Mouse (Mus musculus) erythroblast, adult 5-6 weeks (primary cell): ENCODE results near the gene Hspa12a. TPM values are rescaled to one million over a fixed set of nuclear protein-coding genes. Genes with fewer than 3 reads are reported as not detected.
A peak's percentile ranks its signal among the peaks of the same experiment; 100 is the strongest.
"Not testable (repeated sequence)": the region's sequence is repeated elsewhere in the genome, so short reads cannot be mapped to it uniquely, and the experiment has no call there.

Experiments used
- ATAC-seq: replicated peaks from 2 replicates; pipeline ENCODE4 v1.8.0; 2016; ENCODE audit warnings: moderate number of reproducible peaks, mild to moderate bottlenecking, moderate TSS enrichment, inconsistent platforms; ENCODE audit not compliant: poor library complexity, low FRiP score, severe bottlenecking
- total RNA-seq, 2 experiments: library from RNA; stranded (forward) in 1 of 2; stranded (reverse) in 1 of 2; fragments of 150-400 nt in 1 of 2; fragments of 200-764, 138-1000 nt in 1 of 2; gene quantifications; 2 replicates each; pipeline versions ENCODE4 v1.2.3 to v1.2.4; 2015 to 2017; ENCODE audit warnings: low replicate concordance in 2 of 2

Gene Hspa12a
- total RNA-seq, 2 experiments from 2014 or later = not detected

DNA sequence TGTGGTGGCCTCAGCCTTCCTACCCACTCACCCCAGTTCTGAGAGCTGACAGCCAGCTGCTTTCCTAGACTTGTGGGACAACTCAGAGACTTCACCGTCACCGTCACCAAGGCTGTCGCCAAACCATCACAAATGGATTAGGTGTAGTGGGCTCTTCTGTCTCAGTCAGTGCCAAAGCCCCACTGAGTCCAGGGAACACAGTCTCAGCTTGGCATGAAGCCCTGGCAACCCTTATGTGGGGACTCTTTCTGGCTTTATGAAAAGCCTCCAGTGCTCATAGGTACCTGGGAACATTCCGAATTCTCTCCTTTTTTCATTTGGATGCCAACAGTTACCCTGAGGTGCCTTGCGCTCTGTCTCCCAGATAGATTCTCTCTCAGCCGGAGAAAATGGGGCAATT lies 30.2 kb downstream of the Hspa12a start:
- ATAC-seq = no peak

DNA sequence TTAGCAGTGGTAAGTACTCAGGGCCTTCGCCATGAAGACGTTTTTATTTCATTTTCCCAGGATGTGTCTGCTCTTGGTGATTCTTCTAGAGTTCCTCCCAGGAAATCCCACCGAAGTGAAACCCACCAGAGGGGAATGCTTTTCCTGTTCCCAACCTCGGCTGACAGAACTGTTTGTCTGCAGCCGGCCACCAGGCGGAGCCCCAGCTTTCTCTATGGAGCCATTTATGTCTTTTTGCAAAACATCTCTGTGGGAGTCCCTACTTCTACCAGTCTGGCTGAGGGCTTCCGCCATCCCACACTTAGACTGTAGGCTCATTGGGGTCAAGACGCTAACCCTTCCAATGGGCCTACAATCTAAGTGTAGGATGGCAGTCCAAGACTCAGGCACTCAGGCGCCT lies 32.1 kb downstream of the Hspa12a start:
- ATAC-seq = no peak

DNA sequence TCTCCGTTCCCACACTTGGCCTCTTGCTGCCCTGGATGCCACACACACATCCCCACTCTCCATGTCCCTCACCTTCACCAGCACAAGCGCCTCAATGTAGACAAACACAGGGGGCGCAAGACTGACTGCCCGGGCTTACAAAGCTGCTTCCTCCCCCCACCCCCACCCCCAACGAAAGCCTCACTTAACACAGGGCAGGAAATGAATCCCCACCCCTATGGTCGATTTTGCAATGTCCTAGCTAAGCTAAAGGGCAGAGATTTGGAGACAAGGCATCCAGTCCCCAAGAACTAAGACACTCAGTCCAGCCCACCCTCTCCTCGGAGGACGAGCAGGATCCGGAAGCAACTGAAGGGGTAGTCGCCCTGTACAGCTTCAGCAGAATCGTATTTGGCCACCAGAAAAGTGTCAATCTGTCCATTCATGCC lies 32.5 kb downstream of the Hspa12a start:
- ATAC-seq = no peak

DNA sequence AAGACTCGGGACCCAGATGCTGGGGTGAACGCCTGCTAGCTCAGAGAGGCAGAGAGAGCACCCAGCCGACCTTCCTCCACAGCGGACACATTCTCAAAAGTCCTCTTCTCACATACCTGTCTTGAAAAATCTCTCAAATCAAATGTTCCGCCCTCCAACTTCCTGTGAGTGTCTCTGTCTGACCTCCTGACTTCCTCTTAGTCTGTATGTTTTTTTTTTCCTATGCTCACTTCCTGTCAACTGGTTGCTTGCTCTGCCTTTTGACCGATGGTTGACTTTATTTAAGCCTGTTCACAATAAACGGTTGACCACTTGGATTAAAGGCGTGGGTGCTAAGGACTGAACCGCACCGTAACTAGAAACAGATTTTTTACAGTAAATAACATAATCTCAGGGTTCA lies 35.4 kb downstream of the Hspa12a start:
- no peak for ATAC-seq

DNA sequence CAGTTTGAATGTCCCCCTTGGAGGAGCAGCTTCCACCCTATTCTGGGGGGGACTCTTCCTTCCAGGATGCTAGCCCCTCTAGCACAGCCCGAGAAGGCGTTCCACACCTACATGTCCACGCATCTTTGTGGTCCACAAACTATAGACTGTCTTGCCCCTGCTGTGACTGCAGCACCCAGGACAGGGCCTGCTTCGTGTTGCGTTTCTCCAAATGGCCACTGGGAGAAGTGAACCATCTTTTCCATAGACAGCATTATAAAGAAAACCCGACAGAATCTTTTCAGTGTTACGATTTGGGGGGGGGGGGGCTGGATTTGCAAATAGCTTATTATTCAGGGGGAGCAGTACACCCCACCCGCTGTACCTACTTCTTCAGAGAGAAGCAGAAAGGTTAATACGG lies 36.8 kb downstream of the Hspa12a start:
- no peak for ATAC-seq

DNA sequence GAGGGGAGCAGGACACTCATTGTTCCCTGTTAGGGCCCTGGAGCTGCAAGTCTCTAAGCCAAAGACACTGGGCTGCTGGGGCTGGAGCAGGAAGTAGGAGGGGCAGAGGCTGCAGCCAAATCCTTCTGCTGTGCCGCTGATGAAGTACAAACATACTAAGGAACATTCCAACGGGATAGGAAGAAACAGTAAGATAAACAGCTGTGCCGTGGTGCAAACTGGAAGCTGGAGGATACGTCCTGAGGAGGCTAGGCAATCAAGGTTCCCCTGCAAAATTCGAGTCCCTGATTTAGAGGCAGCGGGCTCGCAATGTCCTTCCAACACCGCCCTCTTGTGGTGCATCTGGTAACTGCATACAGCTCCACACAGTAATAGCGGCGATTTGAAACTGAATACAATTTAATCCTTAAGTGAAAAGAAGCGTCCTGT lies 39.5 kb downstream of the Hspa12a start:
- ATAC-seq = peak; percentile 52; the same call in 1 of the 2 replicates

DNA sequence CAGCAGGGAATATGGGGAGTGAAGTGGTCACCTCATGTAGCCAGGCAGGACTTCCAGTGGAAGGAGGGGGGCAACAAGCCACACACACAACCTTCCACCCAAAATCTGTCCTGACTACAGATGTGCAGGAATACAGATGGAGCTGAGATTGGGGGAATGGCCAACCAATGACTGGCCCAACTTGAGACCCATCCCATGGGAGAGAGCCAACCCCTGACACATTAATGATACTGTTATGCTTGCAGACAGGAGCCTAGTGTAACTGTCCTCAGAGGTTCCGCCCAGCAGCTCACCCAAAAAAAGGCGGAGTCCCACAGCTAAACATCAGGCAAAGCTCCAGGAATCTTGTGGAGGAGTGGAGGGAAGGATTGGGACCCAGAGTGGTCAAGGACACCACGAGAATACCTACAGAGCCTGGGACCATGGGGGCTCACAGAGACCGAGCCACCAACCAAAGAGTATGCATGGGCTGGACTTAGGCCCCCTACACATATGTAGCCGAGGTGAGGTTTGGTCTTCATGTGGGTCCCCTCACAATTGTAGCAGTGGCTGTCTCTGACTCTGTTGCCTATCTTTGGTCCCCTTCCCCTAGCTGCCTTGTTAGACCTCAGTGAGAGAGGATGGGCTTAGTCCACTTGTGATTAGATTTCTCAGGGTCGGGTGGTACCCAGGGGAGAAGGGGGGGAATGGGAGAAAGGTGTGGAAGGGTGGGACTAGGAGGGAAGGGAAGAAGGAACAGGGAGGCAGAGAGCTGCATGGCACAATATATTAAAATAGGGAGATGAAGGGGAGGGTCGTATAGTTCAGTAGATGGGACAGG lies 40.2 kb downstream of the Hspa12a start:
- no peak for ATAC-seq

DNA sequence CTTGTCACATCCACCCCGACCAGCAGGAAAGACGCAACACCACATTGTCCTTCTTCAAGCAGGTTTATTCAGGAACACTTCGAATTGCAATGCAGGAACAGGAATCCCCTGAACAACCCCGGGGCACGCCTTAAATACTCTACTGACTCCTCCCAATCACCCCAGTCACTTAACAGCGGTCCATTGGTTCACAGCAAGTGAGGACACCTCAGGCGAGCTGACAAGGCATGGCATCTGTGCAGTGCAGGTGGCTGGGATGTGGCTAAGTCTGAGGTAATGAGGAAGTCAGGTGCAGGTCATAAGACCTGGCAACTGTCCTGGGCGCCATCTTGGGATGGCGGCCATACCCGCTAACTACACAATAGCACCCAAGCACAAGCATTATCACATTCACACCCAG lies 43.0 kb downstream of the Hspa12a start:
- not testable (repeated sequence) for ATAC-seq

DNA sequence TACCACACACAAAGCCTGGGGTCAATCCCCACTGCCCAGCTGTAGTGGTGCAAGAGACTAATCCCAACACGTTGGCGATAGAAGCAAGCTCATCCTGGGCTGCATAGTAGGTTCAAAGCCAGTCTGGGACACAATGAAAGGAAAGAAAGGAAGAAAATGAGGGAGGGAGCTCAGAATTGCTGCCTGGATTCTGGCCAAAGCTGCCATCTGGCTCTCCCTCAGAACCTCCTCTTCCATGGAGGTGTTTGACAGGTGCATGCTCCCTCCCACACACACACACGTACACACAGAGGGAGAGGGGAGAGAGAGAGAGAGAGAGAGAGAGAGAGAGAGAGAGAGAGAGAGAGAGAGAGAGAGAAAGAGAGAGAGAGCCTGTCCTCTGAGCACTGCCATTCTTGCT lies 47.2 kb downstream of the Hspa12a start:
- no peak for ATAC-seq

DNA sequence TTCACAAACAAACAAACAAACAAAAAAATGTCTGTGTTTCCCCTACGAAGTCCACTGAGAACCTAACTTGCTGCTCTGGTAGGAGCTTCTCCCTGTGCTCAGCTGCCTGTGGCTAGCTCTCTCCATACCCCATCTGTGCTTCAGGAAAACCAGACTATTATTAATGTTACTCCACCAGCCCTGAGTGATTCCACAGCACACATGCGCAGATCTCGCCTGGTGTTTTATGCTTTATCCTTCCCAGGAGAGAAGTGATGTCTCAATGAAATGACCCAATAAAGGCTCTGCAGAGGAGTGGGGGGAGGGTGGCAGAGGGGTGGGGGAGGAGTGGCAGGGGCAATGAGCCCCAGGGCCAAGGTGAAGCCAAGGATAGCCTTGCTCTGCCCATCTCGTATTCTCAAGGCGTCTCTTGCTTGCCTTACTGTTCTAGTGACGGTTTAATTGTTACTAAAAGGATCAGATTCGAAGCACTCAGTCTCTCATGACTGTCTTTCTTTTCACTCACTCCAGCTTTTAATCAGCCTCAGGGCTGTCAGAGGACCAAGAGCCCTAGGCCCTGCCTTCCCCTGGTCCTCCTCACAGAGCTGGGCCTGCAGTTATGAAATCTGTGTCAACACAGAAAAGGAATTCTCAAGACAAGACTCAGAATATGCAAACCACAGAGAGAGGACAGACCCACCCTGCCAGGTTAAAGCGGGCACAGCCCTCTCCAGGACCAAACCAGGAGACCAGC lies 54.0 kb downstream of the Hspa12a start:
- ATAC-seq = no peak

DNA sequence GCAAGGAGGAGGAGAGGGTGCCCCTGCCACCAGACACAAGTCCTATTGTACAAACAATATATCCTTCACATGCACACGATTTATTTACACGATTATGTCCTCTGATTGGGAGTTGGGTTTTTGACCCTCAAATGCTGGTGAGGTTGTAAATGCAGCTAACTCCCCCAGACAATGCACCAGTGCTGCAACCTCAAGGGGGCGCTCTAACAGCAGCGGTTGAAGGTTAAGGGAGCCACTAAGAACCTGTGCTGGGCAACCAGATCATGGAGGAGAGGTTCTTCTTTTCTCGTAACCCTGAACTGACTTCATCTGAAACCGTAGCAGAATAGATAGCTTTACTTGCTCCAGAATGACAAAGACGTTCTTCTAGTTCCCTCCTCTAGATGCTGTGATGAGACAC lies 57.0 kb downstream of the Hspa12a start:
- no peak for ATAC-seq

DNA sequence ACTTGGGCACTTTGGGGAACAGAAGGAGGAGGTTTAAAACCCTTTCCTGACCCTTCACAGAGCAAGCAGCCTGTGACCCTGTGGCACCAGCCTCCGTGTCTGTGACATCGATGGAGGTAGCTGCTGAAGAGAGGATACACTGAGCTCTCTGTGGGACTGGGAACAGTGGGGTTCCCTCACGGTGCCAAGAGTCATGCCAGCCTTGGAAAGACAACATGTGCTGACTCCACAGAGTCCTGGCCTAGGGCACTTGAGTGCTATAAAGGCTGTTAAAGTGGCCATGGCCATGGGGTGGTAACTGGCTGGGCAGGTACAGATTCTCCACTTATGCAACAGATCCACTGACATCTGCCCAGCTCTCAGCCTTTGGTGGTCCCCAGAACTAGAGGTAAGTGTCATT lies 60.0 kb downstream of the Hspa12a start:
- no peak for ATAC-seq

DNA sequence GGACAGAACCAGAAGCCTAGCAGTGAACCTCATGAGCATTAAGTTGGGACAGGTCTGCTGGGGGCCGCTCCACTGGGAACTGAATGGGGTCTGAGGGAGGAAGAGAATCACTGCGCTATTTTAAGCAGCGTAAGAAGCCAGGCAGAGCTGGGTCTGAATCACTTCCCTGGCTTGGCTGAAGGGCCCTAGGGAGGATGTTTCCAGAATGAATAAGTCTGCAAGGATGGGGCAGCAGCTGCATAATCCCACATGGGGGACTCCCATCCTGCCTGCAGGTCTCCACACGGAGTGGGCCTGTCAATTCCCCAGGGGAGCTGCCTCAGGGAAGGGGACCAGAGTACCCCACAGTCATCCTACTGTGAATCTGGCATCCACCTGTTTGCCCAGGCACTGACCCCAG lies 61.1 kb downstream of the Hspa12a start:
- no peak for ATAC-seq

DNA sequence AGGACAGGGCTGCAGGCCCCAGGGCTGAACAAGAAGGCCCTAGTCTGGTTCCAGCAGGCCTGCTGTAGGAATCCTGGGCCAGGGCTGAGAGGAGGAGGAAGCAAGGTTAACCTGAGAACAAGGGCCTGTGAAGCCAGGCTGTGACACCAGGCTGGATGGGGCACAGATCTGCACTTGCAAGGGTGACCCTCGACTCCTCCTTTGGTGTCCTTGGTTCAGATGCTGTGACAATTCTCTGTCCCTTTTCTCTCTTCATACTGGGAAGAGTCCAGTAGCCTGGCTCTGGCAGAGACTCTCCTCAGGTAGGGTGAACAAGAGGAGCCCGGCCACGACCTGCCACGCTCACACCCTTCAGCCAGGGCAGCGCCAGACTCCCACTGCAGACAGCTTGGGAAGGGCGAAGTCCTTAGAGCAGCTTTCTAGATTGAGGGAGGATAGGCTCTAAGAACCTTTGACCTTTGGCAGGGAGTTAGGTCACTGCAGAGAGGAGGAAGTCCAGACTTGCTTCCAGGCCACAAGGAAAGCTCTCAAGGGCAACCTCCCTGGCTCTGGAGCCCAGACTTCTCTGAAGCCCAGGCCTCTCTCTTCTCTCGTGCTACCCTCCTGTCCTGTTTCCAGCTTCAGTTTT lies 64.0 kb downstream of the Hspa12a start:
- ATAC-seq = no peak

DNA sequence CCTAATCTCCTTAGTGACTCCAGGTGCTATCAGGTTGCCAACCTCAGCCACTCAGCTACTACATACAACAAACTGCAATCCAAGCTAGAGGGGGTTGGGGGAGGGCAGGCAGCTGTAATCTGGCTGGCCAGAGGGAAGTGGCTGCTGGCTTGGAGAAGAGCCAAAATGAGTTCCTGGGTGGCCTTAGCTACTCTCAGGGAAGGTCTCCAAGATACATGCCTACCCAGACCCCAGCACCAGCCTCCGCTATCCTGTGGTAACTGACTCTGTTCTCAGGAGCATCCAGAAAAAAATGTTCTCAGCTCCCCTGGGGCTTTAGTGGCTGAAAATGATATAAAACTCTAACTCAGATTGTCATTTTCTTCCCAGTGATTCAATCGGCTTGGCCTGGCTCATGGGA lies 64.9 kb downstream of the Hspa12a start:
- no peak for ATAC-seq

DNA sequence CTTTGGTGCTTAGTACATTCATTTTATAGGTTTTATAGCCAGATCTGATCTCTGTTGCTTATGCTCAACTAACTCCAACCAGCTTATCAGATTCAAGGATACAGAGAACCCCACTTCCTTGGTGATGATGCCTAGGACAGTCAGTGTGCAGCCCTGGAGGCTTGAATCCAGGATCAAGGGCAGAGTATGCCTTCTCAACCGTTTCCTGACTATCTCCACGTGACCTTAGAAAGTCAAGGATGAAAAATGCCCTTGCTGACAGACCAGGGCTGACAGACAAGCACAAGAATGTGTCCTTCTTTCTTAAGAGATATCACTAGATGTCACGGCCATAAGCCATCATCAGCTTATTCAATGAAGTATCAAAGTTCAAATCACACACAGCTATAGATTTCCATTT lies 69.9 kb downstream of the Hspa12a start:
- ATAC-seq = no peak

DNA sequence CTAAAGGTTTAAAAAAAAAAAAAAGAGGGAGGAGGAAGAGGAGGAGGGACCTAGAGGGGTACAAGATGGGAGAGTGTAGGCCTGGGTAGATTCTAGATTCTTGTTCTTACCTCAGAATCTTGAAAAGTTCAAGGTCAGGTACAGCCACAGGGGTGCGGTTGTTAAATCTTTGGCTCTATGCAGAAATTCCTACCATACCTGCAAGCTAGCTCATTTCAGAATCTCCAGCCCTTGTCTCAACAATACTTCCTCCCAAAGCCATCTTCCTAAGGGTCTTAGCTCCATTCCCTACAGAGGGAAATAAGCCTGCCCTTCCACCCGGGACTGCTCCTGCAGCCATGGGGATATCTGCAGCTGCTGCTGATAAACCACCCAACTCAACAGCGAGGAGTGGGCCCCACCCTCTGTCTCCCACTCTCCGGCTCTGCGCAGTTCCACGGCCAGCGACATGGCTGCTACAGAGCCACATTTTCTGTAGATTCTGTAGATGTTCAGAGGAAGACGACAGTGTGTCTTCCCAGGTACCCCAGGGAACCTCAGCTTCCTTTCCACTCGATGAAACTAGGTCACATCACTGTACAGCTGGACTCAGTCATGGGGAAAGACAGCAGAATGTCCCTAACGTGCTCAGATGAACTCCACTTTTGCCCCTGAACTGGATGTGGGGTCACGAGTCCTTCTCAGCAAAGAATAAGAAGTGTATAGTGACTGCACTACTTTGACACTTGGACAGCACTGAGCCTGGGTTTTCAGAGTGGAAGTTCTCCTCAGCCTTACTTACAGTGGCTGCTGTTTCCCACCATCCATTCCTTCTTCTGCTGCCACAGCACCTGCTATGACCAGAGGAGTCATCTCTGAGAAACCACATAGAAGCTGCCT lies 70.8 kb downstream of the Hspa12a start:
- ATAC-seq = no peak

DNA sequence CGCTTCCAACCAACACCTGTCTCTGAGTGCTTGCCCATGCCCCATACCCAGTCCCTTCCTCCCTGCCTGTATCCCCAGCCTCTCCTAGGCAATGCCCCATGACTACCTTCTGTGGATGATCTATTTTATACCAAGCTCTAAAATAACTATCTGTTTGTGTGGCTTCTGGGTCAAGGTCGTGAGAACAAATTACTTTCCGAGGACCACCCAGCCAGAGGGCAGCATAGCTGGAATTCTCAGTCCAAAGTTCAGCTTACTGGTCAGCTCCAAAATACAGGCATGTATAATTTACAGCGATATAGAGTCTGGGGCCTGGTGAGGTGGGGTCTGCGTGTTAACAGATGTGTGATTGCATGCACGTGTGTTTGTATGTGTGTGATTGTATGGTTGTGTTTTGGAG lies 71.6 kb downstream of the Hspa12a start:
- ATAC-seq = no peak

DNA sequence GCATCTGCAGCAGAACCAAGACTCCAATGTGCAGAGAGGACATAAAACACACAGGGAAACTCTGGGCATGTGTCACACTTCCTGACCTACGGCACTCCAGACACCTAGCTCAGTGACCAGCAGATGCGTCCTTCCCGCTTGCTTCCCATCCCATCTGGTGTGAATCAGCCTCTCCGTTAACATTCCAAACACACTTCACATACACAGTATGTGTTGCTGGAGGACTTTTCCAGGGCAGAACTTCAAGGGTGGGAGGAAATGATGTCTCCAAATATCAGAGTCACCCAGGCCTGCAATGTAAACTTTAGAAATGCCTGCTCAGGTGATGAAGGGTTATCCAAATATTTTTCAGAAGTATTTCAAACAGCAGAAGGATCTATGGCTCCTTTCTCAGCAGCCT lies 76.8 kb downstream of the Hspa12a start:
- no peak for ATAC-seq

DNA sequence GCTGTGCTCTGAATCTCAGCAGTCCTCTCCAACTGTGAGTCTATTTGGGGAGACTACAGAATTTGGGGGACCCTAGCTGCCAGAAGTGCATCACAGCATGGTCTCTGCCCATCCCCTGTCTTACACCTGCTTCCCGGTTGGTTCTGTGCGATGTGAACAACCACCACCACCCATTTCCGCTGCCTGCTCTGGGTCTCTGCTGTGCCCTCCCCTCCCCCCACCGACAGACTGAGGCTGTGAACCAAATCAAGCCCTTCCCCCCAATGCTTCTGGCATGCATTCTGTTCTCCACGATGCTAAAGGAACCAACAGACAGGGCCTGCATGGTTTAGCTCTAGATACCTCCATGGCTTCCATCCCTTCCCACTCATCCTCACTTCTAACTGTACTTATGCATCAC lies 78.2 kb downstream of the Hspa12a start:
- ATAC-seq = no peak
